Mouse (Mus musculus) heart, postnatal 14 days (tissue): ENCODE measurements around the gene Pgm3. TPM values are rescaled to one million over a fixed set of nuclear protein-coding genes. Genes with fewer than 3 reads are reported as not detected.
A peak's percentile ranks its signal among the peaks of the same experiment; 100 is the strongest.
"Not testable (repeated sequence)": the region's sequence is repeated elsewhere in the genome, so short reads cannot be mapped to it uniquely, and the experiment has no call there.

Experiments
- DNase-seq, 2 experiments: peaks; one replicate each; pipeline ENCODE4 v3.0.0; 2021 to 2022
- intact Hi-C: fragments of 180-260 bp; cut with DNase I; formaldehyde crosslinking; loops from one replicate; pipeline ENCODE4 v1.15.1; 2025
- long read RNA-seq, 2 experiments: library from polyadenylated mRNA; stranded (forward); transcript quantifications; one replicate each; pipeline ENCODE4 v2.0.0; 2021
- total RNA-seq, 2 experiments: library from RNA; stranded (reverse); gene quantifications; 2 replicates each; pipeline ENCODE4 v1.2.3; 2021

The Pgm3 gene
- total RNA-seq: 1 to 10 TPM; 5.8 to 8.9 TPM
- long read RNA-seq, experiment 1, transcript Pgm3-201 (13 exons, 2,666 nt): major isoform, 16 of 19 reads
- long read RNA-seq, experiment 1, partial matches to known transcripts: 1 of 19 reads
- long read RNA-seq, experiment 1, other reads (novel, unspliced or antisense): 2 of 19 reads
- long read RNA-seq, experiment 2, transcript Pgm3-201 (13 exons, 2,666 nt): major isoform, 15 of 16 reads
- long read RNA-seq, experiment 2, partial matches to known transcripts: 0 of 16 reads
- long read RNA-seq, experiment 2, other reads (novel, unspliced or antisense): 1 of 16 reads

- intact Hi-C loops: no loop called here
These were observed at the start of gene Pgm3, which contains the start of gene Rwdd2a for GRCm38 (mm10) chr9:86571540-86572135. Gene Pgm3, minus strand, starts transcription at chr9:86571842. Gene Rwdd2a, plus strand, starts transcription at chr9:86571991.

GRCm38 (mm10) chr9:86619341-86620139 is 47.9 kb upstream of the Pgm3 start:
- intact Hi-C loops: no loop called here
- DNase-seq: no peak

More at GRCm38 (mm10) chr9:86571540-86572135, at the start of gene Pgm3, which contains the start of gene Rwdd2a:
- peak; percentile 97 for DNase-seq

GRCm38 (mm10) chr9:86617837-86618492 is 46.3 kb upstream of the Pgm3 start:
- intact Hi-C loops: no loop called here
- no peak for DNase-seq

GRCm38 (mm10) chr9:86615765-86616164 is 44.1 kb upstream of the Pgm3 start:
- intact Hi-C loops: no loop called here
- DNase-seq: no peak

- intact Hi-C loops: no loop called here
- no peak for DNase-seq
These were observed 40.4 kb upstream of the Pgm3 start for GRCm38 (mm10) chr9:86612091-86612490.

GRCm38 (mm10) chr9:86605776-86606175 is 34.1 kb upstream of the Pgm3 start:
- intact Hi-C loops: loop anchor here (10.0 kb wide), 1 partner anchor 639 kb away; no protein-coding TSS in a partner anchor
- no peak for DNase-seq

GRCm38 (mm10) chr9:86599723-86600303 is 28.2 kb upstream of the Pgm3 start:
- no peak for DNase-seq
- intact Hi-C loops: loop anchor here (10.0 kb wide), 1 partner anchor 645 kb away; no protein-coding TSS in a partner anchor

- intact Hi-C loops, DNase-seq: not testable (repeated sequence)
These were observed 25.3 kb upstream of the Pgm3 start for GRCm38 (mm10) chr9:86596983-86597382.

GRCm38 (mm10) chr9:86594357-86594767 is 22.7 kb upstream of the Pgm3 start:
- DNase-seq, intact Hi-C loops: not testable (repeated sequence)

- DNase-seq: no peak
- intact Hi-C loops: loop anchor here (1.0 to 2.0 kb wide), 2 partner anchors 154 to 207 kb away; no protein-coding TSS in a partner anchor
These were observed 21.3 kb upstream of the Pgm3 start for GRCm38 (mm10) chr9:86592676-86593668.

GRCm38 (mm10) chr9:86587019-86587795 is 15.6 kb upstream of the Pgm3 start:
- intact Hi-C loops: no loop called here
- no peak for DNase-seq

- intact Hi-C loops: no loop called here
- DNase-seq: peak; percentile 69 to 83
These were observed 12.1 kb upstream of the Pgm3 start for GRCm38 (mm10) chr9:86583740-86584139.

- intact Hi-C loops: no loop called here
- DNase-seq: no peak
These were observed 8.0 kb upstream of the Pgm3 start for GRCm38 (mm10) chr9:86579657-86580056.

- intact Hi-C loops: loop anchor here (2.0 kb wide), 1 partner anchor 108 kb away; the partner anchor contains the start of gene Dop1a
- no peak for DNase-seq
These were observed 3.5 kb upstream of the Pgm3 start for GRCm38 (mm10) chr9:86575178-86575577.

- intact Hi-C loops: loop anchor here (2.0 kb wide), 1 partner anchor 107 kb away; the partner anchor contains the start of gene Dop1a
- no peak for DNase-seq
These were observed 2.1 kb upstream of the Pgm3 start for GRCm38 (mm10) chr9:86573616-86574303.

GRCm38 (mm10) chr9:86572636-86573291 is 1.1 kb upstream of the Pgm3 start:
- intact Hi-C loops: no loop called here
- DNase-seq: peak; percentile 77 to 80

- no peak for DNase-seq
- intact Hi-C loops: no loop called here
These were observed 554 bp upstream of the Pgm3 start for GRCm38 (mm10) chr9:86572196-86572595.
